Mouse (Mus musculus) neutrophil, adult 83 days (primary cell): ENCODE measurements around the gene Olfr809. TPM values are rescaled to one million over a fixed set of nuclear protein-coding genes. Genes with fewer than 3 reads are reported as not detected.

Experiments used
- total RNA-seq, 2 experiments: library from RNA; stranded (reverse); gene quantifications; one replicate each; pipeline ENCODE4 v1.2.4; 2023

The Olfr809 gene
- not detected for total RNA-seq

GRCm38 (mm10) chr10:129774338-129774737 lies at the start of gene Olfr809:
Olfr809 (plus strand) TSS chr10:129774638.

GRCm38 (mm10) chr10:129729275-129729674 lies 45.2 kb upstream of the Olfr809 start, which contains the start of gene Olfr805:
Olfr805 (minus strand) TSS chr10:129729375.

GRCm38 (mm10) chr10:129741821-129742220 lies 32.6 kb upstream of the Olfr809 start, which contains the start of gene Olfr806:
Olfr806 (minus strand) TSS chr10:129741921.

GRCm38 (mm10) chr10:129757693-129758092 lies 16.7 kb upstream of the Olfr809 start, which contains the start of gene Olfr807:
Olfr807 (minus strand) TSS chr10:129757793.

GRCm38 (mm10) chr10:129765182-129765581 lies 9.3 kb upstream of the Olfr809 start, which contains the start of gene Olfr808:
Olfr808 (plus strand) TSS chr10:129765482.

DNA sequence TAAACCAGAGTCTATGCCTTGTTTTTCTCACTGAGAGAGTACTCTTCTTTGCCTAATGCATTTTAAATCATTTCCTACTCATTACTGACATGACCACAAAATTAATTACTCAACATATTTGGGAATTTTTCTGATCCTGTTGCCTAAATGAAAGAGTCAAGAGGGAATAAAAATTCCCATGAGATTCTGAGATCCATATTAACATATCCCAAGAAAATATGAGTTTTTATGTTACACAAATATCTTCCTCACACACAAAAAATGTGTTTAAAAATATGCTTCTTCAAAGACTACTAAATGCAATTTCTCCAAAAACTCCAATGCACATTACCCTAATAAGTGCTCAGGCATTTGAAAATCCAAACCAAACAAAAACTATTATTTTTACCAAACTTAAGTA lies 20.4 kb downstream of the Olfr809 start, which contains the start of gene Olfr810:
Gene Olfr810, minus strand, starts transcription at position 101 of the 400 bp plus-strand sequence.

DNA sequence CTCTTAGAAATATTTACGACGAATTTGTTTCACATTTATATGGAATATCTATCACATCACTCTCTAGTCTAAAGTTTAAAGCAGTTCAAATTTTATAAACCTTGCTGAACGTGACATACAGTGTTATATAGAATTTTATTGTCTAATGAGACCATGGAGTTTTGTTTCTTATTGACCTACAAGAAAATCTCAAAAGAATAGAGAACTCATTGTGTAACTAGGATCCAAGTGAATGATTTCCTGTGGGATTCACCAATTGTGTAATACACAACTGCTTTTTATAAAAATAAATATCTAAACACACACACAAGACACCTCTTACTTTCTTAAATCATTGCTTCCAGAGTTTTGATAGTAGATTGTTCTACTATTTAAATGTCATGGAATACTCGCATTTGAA lies 29.9 kb downstream of the Olfr809 start, which contains the start of gene Olfr811:
Gene Olfr811, minus strand, starts transcription at position 101 of the 400 bp plus-strand sequence.

Other genes with a start within 250 kb of the Olfr809 start
- not detected for gene Olfr792, start 235.5 kb upstream of the Olfr809 start, total RNA-seq
- gene Olfr794, start 207.0 kb upstream of the Olfr809 start, total RNA-seq = not detected
- gene Olfr796, start 162.1 kb upstream of the Olfr809 start, total RNA-seq = not detected
- gene Olfr798, start 146.7 kb upstream of the Olfr809 start, total RNA-seq = not detected
- gene Olfr799, start 137.2 kb upstream of the Olfr809 start, total RNA-seq = not detected
- not detected for gene Olfr800, start 116.9 kb upstream of the Olfr809 start, total RNA-seq
- not detected for gene Olfr801, start 100.8 kb upstream of the Olfr809 start, total RNA-seq
- gene Olfr802, start 86.5 kb upstream of the Olfr809 start, total RNA-seq = not detected
- gene Olfr803, start 80.4 kb upstream of the Olfr809 start, total RNA-seq = not detected
- gene Olfr804, start 71.4 kb upstream of the Olfr809 start, total RNA-seq = not detected
- gene Olfr805, start 45.3 kb upstream of the Olfr809 start, total RNA-seq = not detected
- not detected for gene Olfr806, start 32.7 kb upstream of the Olfr809 start, total RNA-seq
- not detected for gene Olfr807, start 16.8 kb upstream of the Olfr809 start, total RNA-seq
- gene Olfr808, start 9.2 kb upstream of the Olfr809 start, total RNA-seq = not detected
- gene Olfr810, start 20.3 kb downstream of the Olfr809 start, total RNA-seq = not detected
- not detected for gene Olfr811, start 29.8 kb downstream of the Olfr809 start, total RNA-seq
- gene Olfr812, start 71.5 kb downstream of the Olfr809 start, total RNA-seq = not detected
- not detected for gene Olfr813, start 80.7 kb downstream of the Olfr809 start, total RNA-seq
- gene Olfr814, start 105.2 kb downstream of the Olfr809 start, total RNA-seq = not detected
- gene Olfr815, start 131.2 kb downstream of the Olfr809 start, total RNA-seq = not detected
- not detected for gene Olfr816, start 141.0 kb downstream of the Olfr809 start, total RNA-seq
- not detected for gene Olfr818, start 174.5 kb downstream of the Olfr809 start, total RNA-seq
- not detected for gene Olfr819, start 192.6 kb downstream of the Olfr809 start, total RNA-seq
- not detected for gene Olfr247, start 201.5 kb downstream of the Olfr809 start, total RNA-seq
- gene Gm10310, start 210.4 kb downstream of the Olfr809 start, total RNA-seq = not detected
- gene Olfr820, start 238.0 kb downstream of the Olfr809 start, total RNA-seq = not detected